Mouse (Mus musculus) left cerebral cortex, postnatal 25 days (tissue): ENCODE measurements around the gene Tas2r116. TPM values are rescaled to one million over a fixed set of nuclear protein-coding genes. Genes with fewer than 3 reads are reported as not detected.

Experiments used
- DNase-seq, 2 experiments: peaks; one replicate each; pipeline ENCODE4 v3.0.0; 2022; ENCODE audit warnings: low spot score in 2 of 2, mixed read lengths in 1 of 2
- intact Hi-C: fragments of 180-260 bp; cut with DNase I; formaldehyde crosslinking; loops from one replicate; pipeline ENCODE4 v1.15.1; 2025
- total RNA-seq, 2 experiments: library from RNA; stranded (reverse); gene quantifications; 2 replicates each; pipeline ENCODE4 v1.2.3; 2021

The Tas2r116 gene
- total RNA-seq = not detected

DNA sequence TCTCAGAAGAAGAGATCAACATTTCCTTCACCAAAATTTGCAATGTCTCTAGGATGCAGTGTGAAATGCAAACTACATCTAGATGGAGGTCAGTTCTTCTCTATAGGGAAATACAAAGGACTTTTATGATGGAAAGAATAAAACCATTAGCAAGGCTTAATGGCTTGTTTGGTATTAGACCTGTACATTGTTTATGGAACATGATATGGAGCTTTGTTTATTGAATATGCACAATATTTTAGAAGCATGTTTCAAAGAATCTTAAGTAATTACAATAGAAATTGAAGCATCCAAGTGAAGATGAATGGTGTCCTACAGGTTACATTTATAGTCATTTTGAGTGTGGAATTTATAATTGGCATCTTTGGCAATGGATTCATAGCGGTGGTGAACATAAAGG lies at the start of gene Tas2r116:
Tas2r116 (plus strand) TSS at position 301 of the 400 bp plus-strand sequence.
- DNase-seq = no peak
- intact Hi-C loops = no loop called here

DNA sequence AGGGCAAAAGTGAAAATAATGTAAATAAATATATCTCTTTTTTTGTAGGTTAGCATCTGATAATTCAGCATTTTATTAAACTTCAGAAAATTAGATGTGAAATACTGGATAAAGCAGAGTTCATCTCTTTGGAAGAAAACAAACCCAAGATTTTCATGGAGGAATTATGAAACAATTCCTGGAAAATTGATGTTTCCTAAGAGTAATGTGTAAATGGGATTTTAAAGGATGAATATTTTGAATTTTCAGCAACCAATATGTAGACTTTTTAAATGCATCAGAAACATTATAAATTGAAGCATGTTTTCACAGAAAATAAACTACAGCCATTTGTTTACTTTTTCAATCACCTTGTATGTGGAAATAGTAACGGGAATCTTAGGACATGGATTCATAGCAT lies 8.4 kb upstream of the Tas2r116 start, which contains the start of gene Tas2r123:
Tas2r123 (plus strand) TSS at position 301 of the 400 bp plus-strand sequence.
- intact Hi-C loops = no loop called here
- DNase-seq = no peak

DNA sequence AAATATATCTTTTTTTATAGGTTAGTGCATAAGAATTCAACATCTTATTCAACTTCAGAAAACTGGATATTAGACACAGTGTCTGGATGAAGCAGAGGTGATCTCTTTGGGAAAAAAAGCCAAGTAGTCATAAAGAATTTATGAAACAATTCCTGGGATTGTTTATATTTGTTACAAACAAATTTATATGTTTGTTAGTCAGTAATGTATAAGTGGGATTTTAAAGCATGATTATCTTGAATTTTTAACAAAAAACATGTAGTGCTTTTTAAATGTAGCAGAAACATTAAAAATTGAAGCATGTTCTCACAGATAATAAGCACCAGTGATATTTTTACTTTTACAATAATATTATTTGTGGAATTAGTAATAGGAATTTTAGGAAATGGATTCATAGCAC lies 12.5 kb downstream of the Tas2r116 start, which contains the start of gene Tas2r110:
Tas2r110 (plus strand) TSS at position 301 of the 400 bp plus-strand sequence.
- intact Hi-C loops = no loop called here
- DNase-seq = no peak

DNA sequence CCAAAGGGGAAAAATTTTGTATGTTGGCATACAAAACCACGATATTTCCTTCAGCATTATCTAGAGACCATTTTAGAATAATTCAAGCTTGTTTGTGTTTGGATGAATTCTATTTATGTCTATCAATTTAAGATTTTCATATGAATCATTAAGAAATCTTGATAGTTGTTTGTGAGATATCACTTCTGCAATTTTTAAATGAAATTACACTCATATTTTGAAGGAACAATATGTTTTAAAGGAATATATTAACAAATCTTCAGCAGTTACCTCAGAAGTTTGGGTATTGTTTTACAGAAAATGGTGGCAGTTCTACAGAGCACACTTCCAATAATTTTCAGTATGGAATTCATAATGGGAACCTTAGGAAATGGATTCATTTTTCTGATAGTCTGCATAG lies 37.5 kb downstream of the Tas2r116 start, which contains the start of gene Tas2r113:
Tas2r113 (plus strand) TSS at position 301 of the 400 bp plus-strand sequence.
- intact Hi-C loops = no loop called here
- DNase-seq = no peak

Other genes with a start within 250 kb of the Tas2r116 start
- not detected for gene A630073D07Rik, start 203.9 kb upstream of the Tas2r116 start, total RNA-seq
- not detected for gene Tas2r120, start 198.5 kb upstream of the Tas2r116 start, total RNA-seq
- not detected for gene Tas2r121, start 154.4 kb upstream of the Tas2r116 start, total RNA-seq
- not detected for gene Tas2r122, start 143.5 kb upstream of the Tas2r116 start, total RNA-seq
- not detected for gene Tas2r115, start 117.4 kb upstream of the Tas2r116 start, total RNA-seq
- gene Tas2r124, start 100.7 kb upstream of the Tas2r116 start, total RNA-seq = not detected
- not detected for gene Tas2r102, start 93.3 kb upstream of the Tas2r116 start, total RNA-seq
- gene Tas2r136, start 77.3 kb upstream of the Tas2r116 start, total RNA-seq = not detected
- not detected for gene Tas2r117, start 52.6 kb upstream of the Tas2r116 start, total RNA-seq
- gene Tas2r123, start 8.3 kb upstream of the Tas2r116 start, total RNA-seq = not detected
- gene Tas2r110, start 12.6 kb downstream of the Tas2r116 start, total RNA-seq = not detected
- gene Tas2r113, start 37.6 kb downstream of the Tas2r116 start, total RNA-seq = not detected
- not detected for gene Tas2r125, start 54.2 kb downstream of the Tas2r116 start, total RNA-seq
- not detected for gene Tas2r129, start 95.7 kb downstream of the Tas2r116 start, total RNA-seq
- not detected for gene Tas2r131, start 102.5 kb downstream of the Tas2r116 start, total RNA-seq
- gene Tas2r109, start 125.5 kb downstream of the Tas2r116 start, total RNA-seq = not detected
- not detected for gene Tas2r103, start 181.7 kb downstream of the Tas2r116 start, total RNA-seq
- gene Tas2r140, start 200.4 kb downstream of the Tas2r116 start, total RNA-seq = not detected
- 10 to 100 TPM; 93.6 to 97.5 TPM for gene Smim10l1, start 249.5 kb downstream of the Tas2r116 start, total RNA-seq